Mouse (Mus musculus) CH12.LX (cell line): ENCODE data around the gene Lrp4. TPM values are rescaled to one million over a fixed set of nuclear protein-coding genes. Genes with fewer than 3 reads are reported as not detected.

ENCODE experiments used
- DNase-seq: peaks from one replicate; pipeline ENCODE4 v3.0.0-alpha.2; 2013; ENCODE audit errors: extremely low read depth
- H3K27ac ChIP-seq: 2 replicates; pipeline ENCODE4 v1.5.1; 2012; ENCODE audit warnings: low read depth, mild to moderate bottlenecking, control low read depth, moderate library complexity; ENCODE audit not compliant: insufficient read depth
- H3K27me3 ChIP-seq: replicated peaks from 2 replicates; pipeline ENCODE3; 2012; ENCODE audit warnings: inconsistent platforms
- H3K36me3 ChIP-seq, 2 experiments: replicated peaks in 1 of 2; 2 replicates each; pipeline versions ENCODE3 to v1.6.1; 2012; ENCODE audit warnings: inconsistent platforms in 1 of 2, low read length in 1 of 2, mild to moderate bottlenecking in 1 of 2, mixed read lengths in 1 of 2, moderate library complexity in 1 of 2; ENCODE audit not compliant: control insufficient read depth in 1 of 2, insufficient read depth in 1 of 2
- H3K4me1 ChIP-seq, 2 experiments: 2 replicates each; pipeline ENCODE4 v1.6.1; 2012; ENCODE audit warnings: inconsistent platforms in 1 of 2, moderate library complexity in 1 of 2; ENCODE audit not compliant: insufficient read depth in 2 of 2, control insufficient read depth in 1 of 2
- H3K4me2 ChIP-seq: 2 replicates; pipeline ENCODE4 v1.6.1; 2012; ENCODE audit warnings: low read depth, mild to moderate bottlenecking, control low read depth; ENCODE audit not compliant: poor library complexity, insufficient read depth, severe bottlenecking
- H3K4me3 ChIP-seq, 3 experiments: fragments of 150-350 bp in 1 of 3; sonication (generic) in 1 of 3; replicated peaks in 1 of 3; 2 replicates each; pipeline versions ENCODE3 to v1.5.1; 2011 to 2012; ENCODE audit warnings: low read depth in 2 of 3, low read length in 2 of 3, mild to moderate bottlenecking in 2 of 3, moderate library complexity in 2 of 3, control low read depth in 1 of 3, improper control_type of control experiment in 1 of 3, inconsistent platforms in 1 of 3, mixed read lengths in 1 of 3; ENCODE audit not compliant: poor library complexity in 1 of 3
- H3K79me2 ChIP-seq: replicated peaks from 2 replicates; pipeline ENCODE4 v1.6.1; 2012; ENCODE audit warnings: mild to moderate bottlenecking, moderate library complexity; ENCODE audit not compliant: control insufficient read depth, poor library complexity, insufficient read depth, severe bottlenecking; ENCODE audit errors: extremely low read depth
- H3K9ac ChIP-seq: 2 replicates; pipeline ENCODE4 v1.6.1; 2012; ENCODE audit warnings: low read depth, mild to moderate bottlenecking, control low read depth, moderate library complexity; ENCODE audit not compliant: insufficient read depth
- H3K9me3 ChIP-seq: replicated peaks from 2 replicates; pipeline ENCODE3; 2012; ENCODE audit warnings: low read length, inconsistent platforms, mixed read lengths
- BHLHE40 ChIP-seq: IDR thresholded peaks from 2 replicates; pipeline ENCODE4 v1.6.1; 2011; ENCODE audit warnings: mild to moderate bottlenecking, low read depth, low read length, improper control_type of control experiment
- CHD2 ChIP-seq: IDR thresholded peaks from 2 replicates; pipeline ENCODE4 v1.6.1; 2011; ENCODE audit warnings: low read length, improper control_type of control experiment
- CTCF ChIP-seq, 2 experiments: IDR thresholded peaks in 1 of 2; conservative IDR thresholded peaks in 1 of 2; 2 replicates each; pipeline ENCODE4 v1.5.1; 2011 to 2012; ENCODE audit warnings: low read depth in 2 of 2, low read length in 2 of 2, improper control_type of control experiment in 1 of 2, inconsistent platforms in 1 of 2, mild to moderate bottlenecking in 1 of 2, moderate library complexity in 1 of 2
- E2F4 ChIP-seq: IDR thresholded peaks from 2 replicates; pipeline ENCODE4 v1.6.1; 2011; ENCODE audit warnings: low read depth, low read length, improper control_type of control experiment; ENCODE audit not compliant: insufficient replicate concordance
- GABPA ChIP-seq: IDR thresholded peaks from 2 replicates; pipeline ENCODE4 v1.6.1; 2012; ENCODE audit warnings: low read depth, low read length, improper control_type of control experiment, inconsistent platforms; ENCODE audit not compliant: insufficient replicate concordance
- HCFC1 ChIP-seq: IDR thresholded peaks from 2 replicates; pipeline ENCODE4 v1.6.1; 2012; ENCODE audit warnings: low read depth, mild to moderate bottlenecking, inconsistent platforms, low read length, improper control_type of control experiment
- JUND ChIP-seq: conservative IDR thresholded peaks from 2 replicates; pipeline ENCODE4 v1.6.1; 2011; ENCODE audit warnings: low read depth, low read length, improper control_type of control experiment
- MAX ChIP-seq: IDR thresholded peaks from 2 replicates; pipeline ENCODE4 v1.6.1; 2011; ENCODE audit warnings: low read length, improper control_type of control experiment
- MYC ChIP-seq: IDR thresholded peaks from 2 replicates; pipeline ENCODE4 v1.6.1; 2011; ENCODE audit warnings: low read depth, mild to moderate bottlenecking, improper control_type of control experiment, low read length
- PAX5 ChIP-seq: IDR thresholded peaks from 2 replicates; pipeline ENCODE4 v1.6.1; 2012; ENCODE audit warnings: low read length, inconsistent platforms, mixed read lengths
- RCOR1 ChIP-seq: conservative IDR thresholded peaks from 2 replicates; pipeline ENCODE4 v1.6.1; 2012; ENCODE audit warnings: low read depth, mild to moderate bottlenecking, inconsistent platforms, low read length, improper control_type of control experiment
- TBP ChIP-seq: conservative IDR thresholded peaks from 2 replicates; pipeline ENCODE4 v1.6.1; 2011; ENCODE audit warnings: low read depth, low read length, improper control_type of control experiment
- UBTF ChIP-seq: IDR thresholded peaks from 2 replicates; pipeline ENCODE4 v1.6.1; 2012; ENCODE audit warnings: low read depth, mild to moderate bottlenecking, inconsistent platforms, low read length, improper control_type of control experiment, moderate library complexity
- ZKSCAN1 ChIP-seq: IDR thresholded peaks from 2 replicates; pipeline ENCODE4 v1.6.1; 2012; ENCODE audit warnings: low read depth, inconsistent platforms, low read length, improper control_type of control experiment, borderline replicate concordance
- dilution Hi-C: fragments of 300-500 bp; cut with MboI; formaldehyde crosslinking; loops from 2 replicates; pipeline ENCODE4 v1.14.3; 2020; ENCODE audit warnings: low sequenced_read_pairs; ENCODE audit not compliant: extremely low pct_unique_long_range_greater_than_20kb, extremely low pct_ligation_motif_present
- in situ Hi-C: fragments of 300-500 bp; cut with MboI; formaldehyde crosslinking; loops from 3 replicates; pipeline ENCODE4 v1.14.3; 2019; ENCODE audit warnings: low sequenced_read_pairs, low pct_ligation_motif_present, low pct_unique_long_range_greater_than_20kb, mixed read lengths
- polyA plus RNA-seq: library from polyadenylated mRNA; unstranded; fragments of >175 nt; gene quantifications from 2 replicates; pipeline ENCODE4 v1.2.1, GENCODE M21; 2012; ENCODE audit warnings: low read depth; ENCODE audit not compliant: insufficient read length
- total RNA-seq, 2 experiments: library from RNA; depleted of rRNA; stranded (reverse); fragments of 300-350 nt in 1 of 2; fragments of >200 nt in 1 of 2; gene quantifications; 2 replicates each; pipeline ENCODE4 v1.2.3; 2012 to 2014

Gene Lrp4
- total and polyA plus RNA-seq, 3 experiments = 0.91 to 5.9 (median 1.0) TPM

GRCm38 (mm10) chr2:91476841-91477240 is 19.5 kb downstream of the Lrp4 start:
- H3K36me3 ChIP-seq = peaks cover 19 to 35% of the 10 kb centered on the region in 2 experiments
- no peaks in the 10 kb centered on the region for H3K79me2 ChIP-seq
- H3K27me3 ChIP-seq = no peaks in the 10 kb centered on the region
- H3K4me1 ChIP-seq = peaks cover 0 to 35% of the 10 kb centered on the region in 2 experiments; a peak in 3 of 4 replicates
- dilution Hi-C loops = no loop called here
- in situ Hi-C loops = no loop called here
- no peak overlapping the region for H3K4me2 ChIP-seq
- no peak overlapping the region for H3K27ac ChIP-seq
- H3K9me3 ChIP-seq = no peaks in the 10 kb centered on the region
- no peak overlapping the region for H3K9ac ChIP-seq
- H3K4me3 ChIP-seq = no peak overlapping the region
- DNase-seq = no peak
- TF ChIP-seq UBTF (no peak), JUND (no peak)

- dilution Hi-C loops = no loop called here
- no peak for DNase-seq
- no peak overlapping the region for H3K9ac ChIP-seq
- peaks cover 13 to 17% of the 10 kb centered on the region in 2 experiments for H3K36me3 ChIP-seq
- no peaks in the 10 kb centered on the region for H3K79me2 ChIP-seq
- H3K27ac ChIP-seq = no peak overlapping the region
- no peak for TF ChIP-seq PAX5
- no peak for TF ChIP-seq TBP
- no peak for TF ChIP-seq RCOR1
- no peak for TF ChIP-seq BHLHE40
- TF ChIP-seq MYC = no peak
- TF ChIP-seq HCFC1 = no peak
- no peak for TF ChIP-seq CHD2
- TF ChIP-seq GABPA = no peak
- no peak for TF ChIP-seq CTCF (conservative IDR thresholded peaks at IDR 0.05 in 1 of 2, IDR thresholded peaks at IDR 0.05 in 1 of 2; ENCODE audit: low read depth in 2 of 2, low read length in 2 of 2)
- TF ChIP-seq E2F4 = no peak
- no peak for TF ChIP-seq MAX
- TF ChIP-seq ZKSCAN1 = no peak
- in situ Hi-C loops = loop anchor here (5.0 kb wide), 1 partner anchor 198 kb away; no protein-coding TSS in a partner anchor
- H3K4me3 ChIP-seq = no peak overlapping the region
- H3K27me3 ChIP-seq = no peaks in the 10 kb centered on the region
- H3K4me1 ChIP-seq = peaks cover 0 to 31% of the 10 kb centered on the region in 2 experiments; a peak in 3 of 4 replicates
- no peaks in the 10 kb centered on the region for H3K9me3 ChIP-seq
- no peak overlapping the region for H3K4me2 ChIP-seq
These were observed 23.1 kb downstream of the Lrp4 start for GRCm38 (mm10) chr2:91480399-91480801.
